ENCODE assay signal across 8 mouse cellular contexts in the genomic region with DNA sequence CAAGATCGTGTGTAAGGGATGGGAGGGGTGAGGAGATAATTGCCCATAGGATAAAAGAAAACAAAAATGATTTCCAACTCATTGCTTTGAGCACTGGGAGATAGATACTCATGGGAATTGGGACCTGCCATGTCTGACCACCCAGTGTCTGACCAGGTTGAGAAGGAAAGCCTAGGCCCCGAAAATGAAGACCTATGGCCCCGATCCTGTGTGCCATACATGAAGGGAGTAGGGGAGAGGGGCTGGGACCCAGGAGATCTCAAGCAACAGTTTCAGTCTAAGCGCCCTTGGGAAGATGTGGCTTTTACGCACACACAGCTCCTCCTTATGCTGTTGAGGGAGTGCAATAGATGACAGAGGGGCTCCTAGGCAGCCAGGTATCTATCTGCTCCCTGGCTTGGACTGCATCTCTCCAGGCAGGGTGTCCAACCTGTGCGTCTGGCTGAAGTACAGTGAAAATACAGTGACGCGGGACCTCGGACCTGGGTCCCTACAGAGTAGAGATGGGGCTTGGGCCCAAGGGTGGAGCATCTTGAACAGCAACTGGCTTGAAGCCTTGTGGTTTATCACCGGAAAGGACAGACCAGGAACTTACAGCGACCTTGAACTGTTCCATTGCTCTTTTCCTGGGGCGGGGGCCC. TPM values are rescaled to one million over a fixed set of nuclear protein-coding genes. Genes with fewer than 3 reads are reported as not detected.
A peak's percentile ranks its signal among the peaks of the same experiment; 100 is the strongest.
DNase-seq lines count a peak whose midpoint lies in the region; ATAC-seq and TF ChIP-seq lines count a peak whose summit lies in the region.
"Had no signal": no experiment of that assay in that cellular context is flagged by ENCODE, and none has a peak within 500 bp of the region (broad histone marks: within the 10 kb centered on the region; RNA-seq: fewer than 3 reads in every experiment).

No protein-coding gene starts in this region.

- peak; percentile 8; the same call in 1 of the 2 replicates for ATAC-seq in lung, embryonic 16.5 days (ENCODE audit: low read depth)
- no peak; the same call in 1 of the 2 replicates for ATAC-seq in forebrain, embryonic 12.5 days (ENCODE audit: low FRiP score)
- peak; percentile 36; the same call in 1 of the 2 replicates for ATAC-seq in hindbrain, postnatal 0 days
- ATAC-seq in neural tube, embryonic 11.5 days (ENCODE audit: insufficient read depth, low FRiP score, low TSS enrichment) = peak; percentile 11

- H3K9me3 ChIP-seq in lung, embryonic 16.5 days (ENCODE audit: control insufficient read depth, low read length) = no peaks in the 10 kb centered on the region
- no peaks in the 10 kb centered on the region for H3K9me3 ChIP-seq in forebrain, embryonic 12.5 days
- no peaks in the 10 kb centered on the region for H3K9me3 ChIP-seq in hindbrain, postnatal 0 days (ENCODE audit: low read length)
- no peaks in the 10 kb centered on the region for H3K9me3 ChIP-seq in neural tube, embryonic 11.5 days (ENCODE audit: control insufficient read depth, low read length)

- peak overlapping the region; percentile 55 for H3K4me3 ChIP-seq in lung, embryonic 16.5 days (ENCODE audit: low read length)
- H3K4me3 ChIP-seq in forebrain, embryonic 12.5 days (replicated peaks) = peak overlapping the region; percentile 38
- peak overlapping the region; percentile 44 for H3K4me3 ChIP-seq in hindbrain, postnatal 0 days (ENCODE audit: low read length)
- peak overlapping the region; percentile 47 for H3K4me3 ChIP-seq in neural tube, embryonic 11.5 days (ENCODE audit: low read depth, low read length)

- no peak for DNase-seq in lung, postnatal 36 days
- no peak for DNase-seq in hindbrain, postnatal 0 days (ENCODE audit: low spot score)
- DNase-seq in neural tube, embryonic 11.5 days (ENCODE audit: low spot score) = peak; percentile 10
- no peak for DNase-seq in thymus, adult 18-20 months
- DNase-seq in left cerebral cortex, adult 18-20 months (ENCODE audit: low spot score in 2 of 2) = no peak

- 10% methylated on average over 11 of the region's 12 CpGs for WGBS in lung, embryonic 16.5 days
- WGBS in forebrain, embryonic 12.5 days = 5% methylated on average over 12 of the region's 12 CpGs
- WGBS in hindbrain, postnatal 0 days = 10% methylated on average over 12 of the region's 12 CpGs
- 7% methylated on average over 12 of the region's 12 CpGs for WGBS in neural tube, embryonic 11.5 days

- peak overlapping the region; percentile 69 for H3K9ac ChIP-seq in lung, embryonic 16.5 days (ENCODE audit: low read length)
- H3K9ac ChIP-seq in forebrain, embryonic 12.5 days = peak overlapping the region; percentile 38; the same call in 1 of the 2 replicates
- peak overlapping the region; percentile 28; the same call in 1 of the 2 replicates for H3K9ac ChIP-seq in hindbrain, postnatal 0 days (replicated peaks; ENCODE audit: low read length)
- H3K9ac ChIP-seq in neural tube, embryonic 11.5 days (ENCODE audit: low read length) = no peak overlapping the region

- H3K36me3 ChIP-seq in lung, embryonic 16.5 days (ENCODE audit: control insufficient read depth, insufficient read depth, low read length) = no peaks in the 10 kb centered on the region
- H3K36me3 ChIP-seq in forebrain, embryonic 12.5 days (replicated peaks) = no peaks in the 10 kb centered on the region
- no peaks in the 10 kb centered on the region for H3K36me3 ChIP-seq in hindbrain, postnatal 0 days (ENCODE audit: insufficient read depth, low read length)
- no peaks in the 10 kb centered on the region for H3K36me3 ChIP-seq in neural tube, embryonic 11.5 days (ENCODE audit: control insufficient read depth, insufficient read depth, low read length)

- peak overlapping the region; percentile 80 for H3K4me2 ChIP-seq in lung, embryonic 16.5 days (ENCODE audit: low read depth, low read length)
- peak overlapping the region; percentile 71 for H3K4me2 ChIP-seq in forebrain, embryonic 12.5 days
- H3K4me2 ChIP-seq in hindbrain, postnatal 0 days (ENCODE audit: low read depth, low read length) = peak overlapping the region; percentile 85
- H3K4me2 ChIP-seq in neural tube, embryonic 11.5 days (ENCODE audit: low read depth) = peak overlapping the region; percentile 84

- TF ChIP-seq CTCF in hindbrain, postnatal 0 days (IDR thresholded peaks at IDR 0.05; ENCODE audit: low read depth) = no peak

- peaks cover 34% of the 10 kb centered on the region for H3K27me3 ChIP-seq in lung, embryonic 16.5 days (ENCODE audit: control insufficient read depth, insufficient read depth, low read depth, low read length)
- peaks cover 51% of the 10 kb centered on the region for H3K27me3 ChIP-seq in forebrain, embryonic 12.5 days
- H3K27me3 ChIP-seq in hindbrain, postnatal 0 days (ENCODE audit: insufficient read depth, low read length) = peaks cover 18% of the 10 kb centered on the region; the same call in 1 of the 2 replicates
- H3K27me3 ChIP-seq in neural tube, embryonic 11.5 days (ENCODE audit: control insufficient read depth, insufficient read depth, low read length) = peaks cover 39% of the 10 kb centered on the region

- H3K27ac ChIP-seq in lung, embryonic 16.5 days (ENCODE audit: low read length) = peak overlapping the region; percentile 89
- H3K27ac ChIP-seq in forebrain, embryonic 12.5 days = no peak overlapping the region
- H3K27ac ChIP-seq in hindbrain, postnatal 0 days = no peak overlapping the region
- no peak overlapping the region for H3K27ac ChIP-seq in neural tube, embryonic 11.5 days (ENCODE audit: low read depth, low read length)

- H3K4me1 ChIP-seq in lung, embryonic 16.5 days (replicated peaks; ENCODE audit: control insufficient read depth, insufficient read depth, low read length) = peaks cover 12% of the 10 kb centered on the region
- H3K4me1 ChIP-seq in forebrain, embryonic 12.5 days = peaks cover 25% of the 10 kb centered on the region
- H3K4me1 ChIP-seq in hindbrain, postnatal 0 days (ENCODE audit: insufficient read depth, low read length) = peaks cover 13% of the 10 kb centered on the region; the same call in 1 of the 2 replicates
- H3K4me1 ChIP-seq in neural tube, embryonic 11.5 days (ENCODE audit: control insufficient read depth, insufficient read depth, low read length) = peaks cover 8% of the 10 kb centered on the region; the same call in 1 of the 2 replicates

RNA-seq across cellular contexts. Expression of a gene that starts 0.6 kb away (rescaled TPM):
- 76.8 and 77.2 TPM in 2 replicates for polyA plus RNA-seq in lung, embryonic 16.5 days (2015; fragmentation: Nextera tagmentation; extraction: Ambion mirVana)
- 0.22 and 0.43 TPM in 2 replicates for polyA plus RNA-seq in forebrain, embryonic 12.5 days (2016; fragmentation: Nextera tagmentation; extraction: Ambion mirVana)
- total RNA-seq in hindbrain, postnatal 0 days (2014; rRNA removed) = 1.2 TPM in 1 of 2 replicates, not detected in the other
- polyA plus RNA-seq in hindbrain, postnatal 0 days (2015; fragmentation: Nextera tagmentation; extraction: Ambion mirVana) = 0.33 TPM in 2 replicates
- 2.2 and 2.8 TPM in 2 replicates for polyA plus RNA-seq in neural tube, embryonic 11.5 days (2014; fragmentation: Nextera tagmentation; extraction: Ambion mirVana)
- 1 to 10 TPM; 6.4 to 6.9 TPM for total RNA-seq in left cerebral cortex, adult 18-20 months (2021)
- total RNA-seq: neutrophil, adult 5-6 weeks had no signal

Comparison
In these comparisons a context has a peak if more than half of its experiments do, and no peak if none do; other contexts are left out.
1. RNA of a gene that starts 0.6 kb away (polyA plus RNA-seq): 76.8 to 77.2 TPM in lung, embryonic 16.5 days; 2.2 to 2.8 TPM in neural tube, embryonic 11.5 days, 0.22 to 0.43 TPM in forebrain, embryonic 12.5 days and 0.33 TPM in hindbrain, postnatal 0 days; every median in the first group is over 10 times any median in the second.
2. Peak in every context shown above with its lines, with median percentiles within 50 percentile points of each other: H3K4me2 ChIP-seq and H3K4me3 ChIP-seq.